Mouse (Mus musculus) testis, adult 2 months (tissue): ENCODE results near the gene Dok4. TPM values are rescaled to one million over a fixed set of nuclear protein-coding genes. Genes with fewer than 3 reads are reported as not detected.
A peak's percentile ranks its signal among the peaks of the same experiment; 100 is the strongest.

Experiments used
- H3K27ac ChIP-seq: fragments of 200-500 bp; 2 replicates; pipeline ENCODE4 v1.5.1; 2012; ENCODE audit warnings: low read depth, low read length; ENCODE audit not compliant: control insufficient read depth, insufficient read depth
- H3K27me3 ChIP-seq: fragments of 200-500 bp; 2 replicates; pipeline ENCODE4 v1.6.1; 2012; ENCODE audit warnings: mild to moderate bottlenecking, low read length, moderate library complexity; ENCODE audit not compliant: control insufficient read depth, insufficient read depth
- H3K36me3 ChIP-seq: fragments of 200-500 bp; 2 replicates; pipeline ENCODE4 v1.6.1; 2012; ENCODE audit warnings: mild to moderate bottlenecking, low read length; ENCODE audit not compliant: control insufficient read depth, insufficient read depth
- H3K4me1 ChIP-seq: fragments of 200-500 bp; 2 replicates; pipeline ENCODE4 v1.6.1; 2012; ENCODE audit warnings: low read length; ENCODE audit not compliant: control insufficient read depth, insufficient read depth
- H3K4me3 ChIP-seq: fragments of 200-500 bp; 2 replicates; pipeline ENCODE4 v1.5.1; 2012; ENCODE audit warnings: low read depth, mild to moderate bottlenecking, low read length, moderate library complexity, mixed read lengths; ENCODE audit not compliant: control insufficient read depth
- CTCF ChIP-seq: fragments of 200-500 bp; IDR thresholded peaks from 2 replicates; pipeline ENCODE4 v1.5.1; 2012; ENCODE audit warnings: low read depth, mild to moderate bottlenecking, inconsistent platforms, low read length, moderate library complexity; ENCODE audit not compliant: control insufficient read depth, insufficient read depth, insufficient replicate concordance
- POLR2A ChIP-seq: fragments of 200-500 bp; IDR thresholded peaks from 2 replicates; pipeline ENCODE4 v1.6.1; 2012; ENCODE audit warnings: low read depth, mild to moderate bottlenecking, inconsistent platforms, low read length, moderate library complexity; ENCODE audit not compliant: control insufficient read depth
- polyA plus RNA-seq: library from polyadenylated mRNA; depleted of rRNA; stranded (reverse); fragments of >200 nt; gene quantifications from 2 replicates; pipeline ENCODE4 v1.2.3, GENCODE M21; 2012; rRNA removed

Dok4 gene
- polyA plus RNA-seq, 1 experiment = 1.5 TPM

DNA sequence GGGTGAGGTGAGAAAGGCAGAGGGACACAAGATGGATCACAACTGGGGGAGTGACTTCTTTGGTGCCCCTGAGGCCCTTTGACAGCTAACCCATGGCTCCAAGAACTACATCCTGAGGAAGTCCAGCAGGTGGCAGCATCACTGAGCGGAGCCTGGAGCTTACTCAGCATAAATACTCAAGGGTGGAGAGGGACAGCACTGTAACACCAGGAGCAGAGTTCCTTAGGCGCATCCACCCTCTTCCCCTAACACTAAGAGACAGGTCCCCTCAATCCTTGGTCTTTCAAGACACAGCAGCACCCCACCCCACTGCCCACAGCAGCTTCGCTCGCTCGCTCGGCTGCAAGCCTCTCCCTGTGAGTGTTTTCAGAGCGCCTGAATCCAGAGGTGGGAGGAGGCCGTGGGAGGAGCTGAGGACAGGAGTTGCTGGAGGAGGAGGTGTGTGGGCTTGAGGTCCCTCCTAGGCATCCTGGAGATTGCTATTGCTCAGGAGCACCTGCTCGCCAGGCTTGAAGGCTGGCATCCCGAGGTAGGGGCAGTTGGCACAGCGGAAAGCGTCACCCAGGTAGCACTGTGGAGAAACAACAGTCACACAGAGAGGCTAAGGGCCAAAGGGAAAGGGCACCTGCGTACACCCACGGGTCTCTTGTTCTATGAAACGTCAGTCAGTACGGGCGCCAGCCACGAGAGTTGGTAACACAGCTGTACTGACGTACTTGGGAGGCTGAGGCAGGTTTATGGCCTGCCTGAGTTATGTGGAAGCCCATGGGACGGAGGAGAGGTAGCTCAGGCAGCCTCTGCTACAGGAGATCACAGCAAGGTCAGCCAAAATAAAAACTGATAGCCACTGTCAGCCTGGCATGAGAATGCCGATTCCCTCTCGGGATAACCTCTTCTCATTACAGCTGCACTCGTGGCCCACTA, 53.2 kb downstream of the Dok4 start:
- Histone ChIP-seq H3K4me1 (0 out of 2 replicates have a peak, but pooled peaks cover 2% of the 10 kb centered on the region), H3K36me3 (peaks cover 4% of the 10 kb centered on the region), H3K27me3 (no peaks in the 10 kb centered on the region), H3K27ac (no peak overlapping the region), H3K4me3 (no peak overlapping the region)
- TF ChIP-seq POLR2A = no peak
- peak; percentile 57; the same call in 1 of the 2 replicates for TF ChIP-seq CTCF

DNA sequence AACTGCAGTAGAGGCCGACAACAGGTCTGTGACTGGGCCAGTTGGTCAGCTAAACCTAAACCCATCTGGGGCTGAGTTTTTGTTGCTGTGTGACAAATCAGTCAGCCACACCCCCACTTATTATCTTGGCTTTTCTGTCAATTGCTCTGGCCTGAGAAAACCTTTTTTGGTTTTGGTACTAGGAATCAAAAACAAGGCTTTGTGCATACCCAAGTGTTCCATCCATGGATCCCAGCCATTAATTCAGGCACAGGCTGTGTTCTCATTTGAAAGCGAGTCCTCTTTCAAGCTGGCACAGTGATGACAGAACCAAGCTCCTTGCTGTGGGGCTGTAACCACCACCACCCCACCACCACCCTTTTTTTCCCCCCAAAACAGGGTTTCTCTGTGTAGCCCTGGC, 54.7 kb downstream of the Dok4 start:
- no peaks in the 10 kb centered on the region for H3K27me3 ChIP-seq
- H3K27ac ChIP-seq = no peak overlapping the region
- H3K36me3 ChIP-seq = peaks cover 3% of the 10 kb centered on the region
- H3K4me3 ChIP-seq = no peak overlapping the region
- no peak for TF ChIP-seq CTCF
- 0 out of 2 replicates have a peak, but pooled peaks cover 2% of the 10 kb centered on the region for H3K4me1 ChIP-seq

DNA sequence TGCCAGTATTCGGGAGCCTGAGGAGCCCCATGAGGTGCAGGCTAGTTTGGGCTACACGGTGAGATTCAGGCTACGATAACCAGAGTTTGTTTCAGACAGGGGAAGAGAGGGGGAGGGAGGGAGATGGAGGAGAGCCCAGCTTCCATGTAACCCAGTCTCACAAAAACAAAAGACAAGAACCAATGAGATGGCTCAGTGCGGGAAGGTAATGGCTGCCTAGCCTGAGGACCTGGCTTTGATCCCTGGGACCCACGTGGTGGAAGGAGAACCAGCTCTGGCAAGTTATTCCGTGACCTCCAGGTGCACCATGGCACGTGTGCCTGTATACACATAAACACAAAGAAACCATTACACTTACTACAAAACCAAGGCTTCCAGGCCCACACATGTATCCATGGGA, 55.6 kb downstream of the Dok4 start:
- Histone ChIP-seq H3K27me3 (no peaks in the 10 kb centered on the region), H3K27ac (no peak overlapping the region), H3K4me1 (0 out of 2 replicates have a peak, but pooled peaks cover 2% of the 10 kb centered on the region), H3K36me3 (peaks cover 2% of the 10 kb centered on the region), H3K4me3 (no peak overlapping the region)
- TF ChIP-seq POLR2A (no peak), CTCF (no peak)

DNA sequence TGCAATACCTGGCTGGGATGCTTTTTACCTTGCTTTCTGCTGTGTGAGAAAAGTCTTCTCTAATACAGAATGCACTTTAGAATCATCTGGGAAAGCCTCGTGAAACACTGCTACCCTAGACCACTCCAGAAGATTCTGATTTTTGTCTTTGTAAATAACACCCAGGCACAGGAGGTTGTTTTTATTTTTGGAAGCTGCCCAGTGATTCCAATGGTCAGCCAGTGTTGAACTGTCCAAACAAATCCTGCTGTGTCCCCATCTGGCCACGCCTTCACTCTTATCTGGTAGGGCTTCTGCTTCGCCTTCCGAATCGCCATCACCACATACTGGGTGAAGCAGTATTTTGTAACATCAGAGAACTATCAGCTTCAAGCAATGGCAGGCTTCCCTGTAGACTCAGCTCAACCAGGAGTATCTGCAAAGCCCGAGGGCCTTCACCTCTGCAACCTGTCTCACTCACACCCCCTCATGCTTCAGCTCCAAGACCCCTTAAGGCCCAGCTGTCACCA, 56.4 kb downstream of the Dok4 start:
- TF ChIP-seq CTCF = no peak
- no peak for TF ChIP-seq POLR2A
- Histone ChIP-seq H3K4me3 (no peak overlapping the region), H3K4me1 (0 out of 2 replicates have a peak, but pooled peaks cover 2% of the 10 kb centered on the region), H3K27ac (no peak overlapping the region), H3K27me3 (no peaks in the 10 kb centered on the region), H3K36me3 (no peaks in the 10 kb centered on the region; the same call in none of the 2 replicates)

DNA sequence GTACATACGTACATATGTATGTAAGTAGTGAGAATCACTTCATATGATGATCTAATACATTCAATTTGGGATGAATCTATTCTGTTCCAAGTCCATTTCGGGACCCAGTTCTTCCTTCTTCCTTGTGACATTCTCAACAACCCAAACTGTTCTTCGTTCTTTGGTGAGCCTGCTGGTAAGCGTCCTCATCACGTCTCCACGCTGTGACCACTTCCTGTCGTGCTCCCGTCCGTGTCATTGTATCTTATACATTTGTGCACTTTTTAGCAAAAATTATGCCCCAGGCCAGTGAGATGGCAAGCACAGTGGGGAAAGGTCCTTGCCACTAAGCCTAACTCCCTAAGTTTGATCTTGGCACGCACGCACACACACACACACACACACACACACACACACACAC, 58.2 kb downstream of the Dok4 start:
- H3K4me3 ChIP-seq = no peak overlapping the region
- TF ChIP-seq CTCF = no peak
- TF ChIP-seq POLR2A = no peak
- no peaks in the 10 kb centered on the region for H3K27me3 ChIP-seq
- H3K27ac ChIP-seq = no peak overlapping the region
- H3K4me1 ChIP-seq = 0 out of 2 replicates have a peak, but pooled peaks cover under 1% of the 10 kb centered on the region
- H3K36me3 ChIP-seq = no peaks in the 10 kb centered on the region; the same call in 1 of the 2 replicates

- Histone ChIP-seq H3K27ac (no peak overlapping the region), H3K36me3 (no peaks in the 10 kb centered on the region), H3K27me3 (no peaks in the 10 kb centered on the region), H3K4me1 (peaks cover 3% of the 10 kb centered on the region; the same call in 1 of the 2 replicates), H3K4me3 (no peak overlapping the region)
- TF ChIP-seq POLR2A (no peak), CTCF (no peak)
These were observed 61.6 kb downstream of the Dok4 start for GRCm38 (mm10) chr8:94814556-94814955.

Other genes starting within 250 kb of the Dok4 start
- 407 and 443 TPM in 2 replicates for gene Arl2bp, start 209.7 kb downstream of the Dok4 start, polyA plus RNA-seq
- gene Pllp, start 180.1 kb downstream of the Dok4 start, polyA plus RNA-seq = 0.65 and 2.8 TPM in 2 replicates
- gene Ccl22, start 130.7 kb downstream of the Dok4 start, polyA plus RNA-seq = 9.5 and 10.1 TPM in 2 replicates
- 5.4 and 6.4 TPM in 2 replicates for gene Cx3cl1, start 104.3 kb downstream of the Dok4 start, polyA plus RNA-seq
- gene Ccl17, start 65.9 kb downstream of the Dok4 start, polyA plus RNA-seq = 2.0 and 2.7 TPM in 2 replicates
- 52.1 and 74.1 TPM in 2 replicates for gene Coq9, start 38.0 kb downstream of the Dok4 start, polyA plus RNA-seq
- 58.3 and 77.3 TPM in 2 replicates for gene Ciapin1, start 38.0 kb downstream of the Dok4 start, polyA plus RNA-seq
- gene Polr2c, start 18.9 kb downstream of the Dok4 start, polyA plus RNA-seq = 54.8 and 58.9 TPM in 2 replicates
- gene Ccdc102a, start 41.8 kb upstream of the Dok4 start, polyA plus RNA-seq = 0.59 and 2.1 TPM in 2 replicates
- 0.15 and 0.26 TPM in 2 replicates for gene Adgrg5, start 47.4 kb upstream of the Dok4 start, polyA plus RNA-seq
- 44.0 and 62.3 TPM in 2 replicates for gene Adgrg1, start 98.4 kb upstream of the Dok4 start, polyA plus RNA-seq
- gene Adgrg3, start 141.4 kb upstream of the Dok4 start, polyA plus RNA-seq = 0.31 and 0.49 TPM in 2 replicates
- gene Drc7, start 178.8 kb upstream of the Dok4 start, polyA plus RNA-seq = 82.6 and 87.3 TPM in 2 replicates
- gene Katnb1, start 204.9 kb upstream of the Dok4 start, polyA plus RNA-seq = 180 and 199 TPM in 2 replicates